Mouse (Mus musculus): ENCODE data around the gene Gm20219.
A peak's percentile ranks its signal among the peaks of the same experiment; 100 is the strongest.

Gm20219 gene

GRCm38 (mm10) chr17:56554122-56554551, at the start of gene Gm20219:
Gene Gm20219 (minus strand): TSS chr17:56554387.
- DNase-seq, result no peak

- no peak for DNase-seq
Measured at GRCm38 (mm10) chr17:56604070-56604380, 49.8 kb upstream of the Gm20219 start.

GRCm38 (mm10) chr17:56603186-56604069, 49.2 kb upstream of the Gm20219 start:
- peak; percentile 67 for DNase-seq

GRCm38 (mm10) chr17:56593527-56594271, 39.5 kb upstream of the Gm20219 start:
- no peak for DNase-seq

GRCm38 (mm10) chr17:56592553-56592952, 38.4 kb upstream of the Gm20219 start:
- no peak for DNase-seq

- no peak for DNase-seq
Measured at GRCm38 (mm10) chr17:56588921-56589320, 34.7 kb upstream of the Gm20219 start.

GRCm38 (mm10) chr17:56587773-56588172, 33.6 kb upstream of the Gm20219 start:
- DNase-seq, result no peak

- DNase-seq, result no peak
Measured at GRCm38 (mm10) chr17:56585171-56585821, 31.1 kb upstream of the Gm20219 start.

- peak; percentile 100 for DNase-seq
Measured at GRCm38 (mm10) chr17:56584257-56585130, 30.3 kb upstream of the Gm20219 start, which contains the start of the genes Safb2 and Safb. Gene Safb2 (minus strand): TSS chr17:56584585. Gene Safb (plus strand): TSS chr17:56584825.

GRCm38 (mm10) chr17:56583611-56584256, 29.5 kb upstream of the Gm20219 start:
- DNase-seq, result peak; percentile 83

- no peak for DNase-seq
Measured at GRCm38 (mm10) chr17:56583071-56583470, 28.9 kb upstream of the Gm20219 start.

GRCm38 (mm10) chr17:56572939-56573338, 18.8 kb upstream of the Gm20219 start:
- no peak for DNase-seq

GRCm38 (mm10) chr17:56572154-56572553, 18.0 kb upstream of the Gm20219 start:
- DNase-seq, result no peak

- no peak for DNase-seq
Measured at GRCm38 (mm10) chr17:56570287-56570686, 16.1 kb upstream of the Gm20219 start.

- no peak for DNase-seq
Measured at GRCm38 (mm10) chr17:56567370-56567769, 13.2 kb upstream of the Gm20219 start.

- no peak for DNase-seq
Measured at GRCm38 (mm10) chr17:56566918-56567317, 12.7 kb upstream of the Gm20219 start.

GRCm38 (mm10) chr17:56566293-56566692, 12.1 kb upstream of the Gm20219 start:
- DNase-seq, result no peak

GRCm38 (mm10) chr17:56561866-56562265, 7.7 kb upstream of the Gm20219 start:
- DNase-seq, result no peak

- DNase-seq, result no peak
Measured at GRCm38 (mm10) chr17:56560131-56560530, 5.9 kb upstream of the Gm20219 start.

- no peak for DNase-seq
Measured at GRCm38 (mm10) chr17:56559386-56559785, 5.2 kb upstream of the Gm20219 start.

GRCm38 (mm10) chr17:56558448-56558847, 4.3 kb upstream of the Gm20219 start:
- DNase-seq, result peak; percentile 71
